Mouse (Mus musculus) MEL (cell line): ENCODE results near the gene Ap3d1. TPM values are rescaled to one million over a fixed set of nuclear protein-coding genes. Genes with fewer than 3 reads are reported as not detected.

Experiments used
- DNase-seq: peaks from one replicate; pipeline ENCODE4 v3.0.0; 2011; ENCODE audit warnings: low read depth, low spot score
- H3K27ac ChIP-seq: 2 replicates; pipeline ENCODE4 v1.5.1; 2012; ENCODE audit warnings: low read depth, mild to moderate bottlenecking, control low read depth, low read length, moderate library complexity; ENCODE audit not compliant: control insufficient read depth
- H3K27me3 ChIP-seq, 2 experiments: fragments of 150-350 bp in 1 of 2; sonication (generic) in 1 of 2; 2 replicates each; pipeline ENCODE4 v1.6.1; 2012; ENCODE audit warnings: low read length in 2 of 2, mild to moderate bottlenecking in 2 of 2, improper control_type of control experiment in 1 of 2, moderate library complexity in 1 of 2; ENCODE audit not compliant: insufficient read depth in 2 of 2, control insufficient read depth in 1 of 2
- H3K36me3 ChIP-seq, 2 experiments: 2 replicates each; pipeline ENCODE4 v1.6.1; 2012 to 2014; ENCODE audit warnings: low read length in 2 of 2, improper control_type of control experiment in 1 of 2, inconsistent platforms in 1 of 2, mild to moderate bottlenecking in 1 of 2; ENCODE audit not compliant: insufficient read depth in 2 of 2, control insufficient read depth in 1 of 2
- H3K4me1 ChIP-seq, 2 experiments: fragments of 150-350 bp in 1 of 2; sonication (generic) in 1 of 2; 2 replicates each; pipeline ENCODE4 v1.6.1; 2012; ENCODE audit warnings: low read length in 2 of 2, improper control_type of control experiment in 1 of 2, mild to moderate bottlenecking in 1 of 2; ENCODE audit not compliant: insufficient read depth in 2 of 2, control insufficient read depth in 1 of 2
- H3K4me3 ChIP-seq, 2 experiments: fragments of 150-350 bp in 1 of 2; sonication (generic) in 1 of 2; 2 replicates each; pipeline ENCODE4 v1.5.1; 2012; ENCODE audit warnings: low read depth in 2 of 2, low read length in 2 of 2, mild to moderate bottlenecking in 2 of 2, moderate library complexity in 2 of 2, control low read depth in 1 of 2, improper control_type of control experiment in 1 of 2; ENCODE audit not compliant: control insufficient read depth in 1 of 2, insufficient read depth in 1 of 2
- H3K79me2 ChIP-seq: 2 replicates; pipeline ENCODE4 v1.6.1; 2012; ENCODE audit warnings: mild to moderate bottlenecking, low read length, moderate library complexity; ENCODE audit not compliant: control insufficient read depth, poor library complexity, insufficient read depth
- H3K9ac ChIP-seq: 2 replicates; pipeline ENCODE4 v1.6.1; 2012; ENCODE audit warnings: low read depth, mild to moderate bottlenecking, control low read depth, low read length, moderate library complexity; ENCODE audit not compliant: control insufficient read depth, poor library complexity, severe bottlenecking
- H3K9me3 ChIP-seq: fragments of 150-350 bp; sonication (generic); replicated peaks from 2 replicates; pipeline ENCODE4 v1.6.1; 2012; ENCODE audit warnings: mild to moderate bottlenecking, low read length, improper control_type of control experiment, moderate library complexity; ENCODE audit not compliant: insufficient read depth
- CHD1 ChIP-seq: IDR thresholded peaks from 2 replicates; pipeline ENCODE4 v1.6.1; 2012; ENCODE audit warnings: low read depth, mild to moderate bottlenecking, inconsistent platforms, low read length, improper control_type of control experiment
- CHD2 ChIP-seq: IDR thresholded peaks from 2 replicates; pipeline ENCODE4 v1.6.1; 2011; ENCODE audit warnings: low read length, improper control_type of control experiment
- CTCF ChIP-seq, 3 experiments: IDR thresholded peaks in 2 of 3; conservative IDR thresholded peaks in 1 of 3; 2 replicates each; pipeline ENCODE4 v1.5.1; 2011 to 2012; ENCODE audit warnings: low read length in 3 of 3, low read depth in 2 of 3, mild to moderate bottlenecking in 2 of 3, improper control_type of control experiment in 1 of 3, inconsistent platforms in 1 of 3, mixed read lengths in 1 of 3, moderate library complexity in 1 of 3; ENCODE audit not compliant: control insufficient read depth in 1 of 3, insufficient read depth in 1 of 3, poor library complexity in 1 of 3, severe bottlenecking in 1 of 3
- E2F4 ChIP-seq: IDR thresholded peaks from 2 replicates; pipeline ENCODE4 v1.6.1; 2011; ENCODE audit warnings: low read depth, low read length, improper control_type of control experiment, borderline replicate concordance
- ELF1 ChIP-seq: IDR thresholded peaks from 2 replicates; pipeline ENCODE4 v1.6.1; 2014; ENCODE audit warnings: low read depth, mild to moderate bottlenecking, inconsistent platforms, low read length, improper control_type of control experiment, moderate library complexity
- EP300 ChIP-seq, 2 experiments: IDR thresholded peaks; 2 replicates each; pipeline ENCODE4 v1.6.1; 2011; ENCODE audit warnings: improper control_type of control experiment in 2 of 2, low read length in 2 of 2, low read depth in 1 of 2, mild to moderate bottlenecking in 1 of 2
- HCFC1 ChIP-seq: IDR thresholded peaks from 2 replicates; pipeline ENCODE4 v1.6.1; 2012; ENCODE audit warnings: low read depth, mild to moderate bottlenecking, inconsistent platforms, low read length, improper control_type of control experiment, moderate library complexity
- KAT2A ChIP-seq: conservative IDR thresholded peaks from 2 replicates; pipeline ENCODE4 v1.6.1; 2012; ENCODE audit warnings: low read depth, low read length, improper control_type of control experiment, inconsistent platforms
- MAX ChIP-seq: IDR thresholded peaks from 2 replicates; pipeline ENCODE4 v1.6.1; 2011; ENCODE audit warnings: low read length, improper control_type of control experiment
- MAZ ChIP-seq: IDR thresholded peaks from 2 replicates; pipeline ENCODE4 v1.6.1; 2012; ENCODE audit warnings: low read depth, mild to moderate bottlenecking, inconsistent platforms, low read length, improper control_type of control experiment
- MYB ChIP-seq: IDR thresholded peaks from 2 replicates; pipeline ENCODE4 v1.6.1; 2011; ENCODE audit warnings: mild to moderate bottlenecking, low read depth, low read length, improper control_type of control experiment
- NELFE ChIP-seq: IDR thresholded peaks from 2 replicates; pipeline ENCODE4 v1.6.1; 2011; ENCODE audit warnings: low read depth, low read length, improper control_type of control experiment
- NRF1 ChIP-seq: IDR thresholded peaks from 2 replicates; pipeline ENCODE4 v1.6.1; 2014; ENCODE audit warnings: low read depth, mild to moderate bottlenecking, inconsistent platforms, low read length, improper control_type of control experiment, moderate library complexity; ENCODE audit not compliant: poor library complexity, insufficient read depth, severe bottlenecking
- RAD21 ChIP-seq: IDR thresholded peaks from 2 replicates; pipeline ENCODE4 v1.6.1; 2011; ENCODE audit warnings: mild to moderate bottlenecking, low read depth, low read length, improper control_type of control experiment
- RCOR1 ChIP-seq: IDR thresholded peaks from 2 replicates; pipeline ENCODE4 v1.6.1; 2012; ENCODE audit warnings: low read depth, mild to moderate bottlenecking, inconsistent platforms, low read length, improper control_type of control experiment
- SMC3 ChIP-seq: IDR thresholded peaks from 2 replicates; pipeline ENCODE4 v1.6.1; 2011; ENCODE audit warnings: low read depth, low read length, improper control_type of control experiment
- TBP ChIP-seq: IDR thresholded peaks from 2 replicates; pipeline ENCODE4 v1.8.0; 2011; ENCODE audit warnings: low read depth, low read length, improper control_type of control experiment
- UBTF ChIP-seq: IDR thresholded peaks from 2 replicates; pipeline ENCODE4 v1.6.1; 2012; ENCODE audit warnings: low read depth, mild to moderate bottlenecking, inconsistent platforms, low read length, improper control_type of control experiment, moderate library complexity, borderline replicate concordance; ENCODE audit not compliant: insufficient read depth
- USF1 ChIP-seq: IDR thresholded peaks from 2 replicates; pipeline ENCODE4 v1.6.1; 2014; ENCODE audit warnings: low read depth, mild to moderate bottlenecking, inconsistent platforms, low read length, improper control_type of control experiment, moderate library complexity
- ZC3H11A ChIP-seq: IDR thresholded peaks from 2 replicates; pipeline ENCODE4 v1.6.1; 2012; ENCODE audit warnings: low read depth, mild to moderate bottlenecking, inconsistent platforms, low read length, improper control_type of control experiment
- ZKSCAN1 ChIP-seq: IDR thresholded peaks from 2 replicates; pipeline ENCODE4 v1.6.1; 2012; ENCODE audit warnings: low read depth, mild to moderate bottlenecking, inconsistent platforms, low read length, improper control_type of control experiment, moderate library complexity
- polyA plus RNA-seq, 2 experiments: library from polyadenylated mRNA; stranded (reverse) in 1 of 2; unstranded in 1 of 2; fragments of >175 nt in 1 of 2; fragments of >200 nt in 1 of 2; gene quantifications; 2 replicates each; pipeline versions ENCODE4 v1.2.1 to v1.2.4; 2012; ENCODE audit warnings: low replicate concordance in 2 of 2, low read depth in 1 of 2; ENCODE audit not compliant: insufficient read length in 2 of 2, insufficient read depth in 1 of 2, missing spikeins in 1 of 2
- total RNA-seq: library from RNA; depleted of rRNA; stranded (reverse); fragments of 300-350 nt; gene quantifications from 2 replicates; pipeline ENCODE4 v1.2.3, GENCODE M21; 2012

Gene Ap3d1
- total and polyA plus RNA-seq, 3 experiments: 32.7 to 260 (median 54.5) TPM

- Histone ChIP-seq H3K79me2 (peaks cover 49% of the 10 kb centered on the region), H3K9me3 (no peaks in the 10 kb centered on the region), H3K27ac (no peak overlapping the region), H3K4me3 (no peak overlapping the region), H3K36me3 (peaks cover 2 to 14% of the 10 kb centered on the region in 2 experiments), H3K4me1 (peaks cover 0 to 18% of the 10 kb centered on the region in 2 experiments; a peak in 3 of 4 replicates), H3K27me3 (no peaks in the 10 kb centered on the region), H3K9ac (peak overlapping the region; percentile 91; the same call in 1 of the 2 replicates)
- no peak for DNase-seq
- TF ChIP-seq CHD1 (no peak), ZC3H11A (no peak), TBP (no peak), USF1 (no peak), MAZ (no peak), E2F4 (no peak), RCOR1 (no peak), SMC3 (no peak), EP300 (IDR thresholded peaks at IDR 0.05; ENCODE audit: low read depth in 1 of 2, low read length in 2 of 2) (no peak), ELF1 (no peak), UBTF (no peak)
These were observed 68.4 kb downstream of the Ap3d1 start for GRCm38 (mm10) chr10:80673690-80674089.

- DNase-seq: no peak
- no peak overlapping the region for H3K4me3 ChIP-seq
- H3K27me3 ChIP-seq: no peaks in the 10 kb centered on the region
- H3K79me2 ChIP-seq: peaks cover 45% of the 10 kb centered on the region
- H3K9me3 ChIP-seq: no peaks in the 10 kb centered on the region
- H3K4me1 ChIP-seq: peaks cover 0 to 8% of the 10 kb centered on the region in 2 experiments; a peak in 1 of 4 replicates
- no peak overlapping the region for H3K9ac ChIP-seq
- TF ChIP-seq RAD21 (no peak), ZKSCAN1 (no peak), NELFE (no peak), HCFC1 (no peak), CHD1 (no peak), MYB (no peak), CTCF (IDR thresholded peaks at IDR 0.05 in 2 of 3, conservative IDR thresholded peaks at IDR 0.05 in 1 of 3; ENCODE audit: control insufficient read depth in 1 of 3, insufficient read depth in 1 of 3, low read depth in 2 of 3, low read length in 3 of 3, poor library complexity in 1 of 3, severe bottlenecking in 1 of 3) (no peak), UBTF (no peak), E2F4 (no peak), NRF1 (no peak), ZC3H11A (no peak), KAT2A (no peak), CHD2 (no peak), MAX (no peak), USF1 (no peak)
- H3K27ac ChIP-seq: no peak overlapping the region
- peaks cover 2 to 9% of the 10 kb centered on the region in 2 experiments; a peak in 3 of 4 replicates for H3K36me3 ChIP-seq
These were observed 70.0 kb downstream of the Ap3d1 start for GRCm38 (mm10) chr10:80671936-80672690.
